Mouse (Mus musculus) CD4-positive naive resting alpha-beta T cell, adult 76 days (primary cell): ENCODE results near the gene Phlda2. TPM values are rescaled to one million over a fixed set of nuclear protein-coding genes. Genes with fewer than 3 reads are reported as not detected.

Source experiments
- total RNA-seq: library from RNA; stranded (reverse); gene quantifications from one replicate; pipeline ENCODE4 v1.2.4, GENCODE M21; 2023

The Phlda2 gene
- not detected for total RNA-seq

GRCm38 (mm10) chr7:143502418-143503200 is at the start of gene Phlda2:
Gene Phlda2, minus strand, starts transcription at chr7:143503150.

GRCm38 (mm10) chr7:143548976-143549457 is 46.1 kb upstream of the Phlda2 start, which contains the start of gene Nap1l4:
Gene Nap1l4, minus strand, starts transcription at chr7:143549106.

GRCm38 (mm10) chr7:143473347-143474101 is 29.4 kb downstream of the Phlda2 start, which contains the start of gene Slc22a18:
Gene Slc22a18, plus strand, starts transcription at chr7:143473736.

GRCm38 (mm10) chr7:143460874-143461273 is 42.1 kb downstream of the Phlda2 start, which contains the start of gene Cdkn1c:
Gene Cdkn1c, minus strand, starts transcription at chr7:143461050.

Other genes starting within 250 kb of the Phlda2 start
- gene Cdkn1c, start 42.1 kb downstream of the Phlda2 start, total RNA-seq: 2.3 TPM
- gene Slc22a18, start 29.4 kb downstream of the Phlda2 start, total RNA-seq: not detected
- 226 TPM for gene Nap1l4, start 46.0 kb upstream of the Phlda2 start, total RNA-seq
- 92.9 TPM for gene Cars, start 96.9 kb upstream of the Phlda2 start, total RNA-seq
- gene Tnfrsf26, start 125.6 kb upstream of the Phlda2 start, total RNA-seq: 42.9 TPM
- gene Tnfrsf22, start 146.5 kb upstream of the Phlda2 start, total RNA-seq: 16.2 TPM
- 5.5 TPM for gene Tnfrsf23, start 182.7 kb upstream of the Phlda2 start, total RNA-seq